Mouse (Mus musculus) neural tube, embryonic 15.5 days (tissue): ENCODE results near the gene Asmt. TPM values are rescaled to one million over a fixed set of nuclear protein-coding genes. Genes with fewer than 3 reads are reported as not detected.

Source experiments
- ATAC-seq: fragments of 200-750 bp; cut with Nextera tagmentation; 2 replicates; pipeline ENCODE4 v1.8.0; 2017; ENCODE audit warnings: mild to moderate bottlenecking, moderate TSS enrichment, moderate library complexity; ENCODE audit not compliant: low FRiP score
- H3K27ac ChIP-seq: fragments of 300-500 bp; sonication (generic); replicated peaks from 2 replicates; pipeline ENCODE4 v1.5.1; 2015; ENCODE audit warnings: mild to moderate bottlenecking, inconsistent platforms
- H3K27me3 ChIP-seq: fragments of 300-500 bp; sonication (generic); replicated peaks from 2 replicates; pipeline ENCODE4 v1.6.1; 2015; ENCODE audit warnings: inconsistent platforms
- H3K36me3 ChIP-seq: fragments of 300-500 bp; sonication (generic); 2 replicates; pipeline ENCODE4 v1.6.1; 2015; ENCODE audit warnings: inconsistent platforms
- H3K4me1 ChIP-seq: fragments of 300-500 bp; sonication (generic); 2 replicates; pipeline ENCODE4 v1.6.1; 2015; ENCODE audit warnings: inconsistent platforms
- H3K4me2 ChIP-seq: fragments of 300-500 bp; sonication (generic); 2 replicates; pipeline ENCODE4 v1.6.1; 2015; ENCODE audit warnings: inconsistent platforms, mild to moderate bottlenecking, moderate library complexity
- H3K4me3 ChIP-seq: fragments of 300-500 bp; sonication (generic); replicated peaks from 2 replicates; pipeline ENCODE4 v1.5.1; 2015; ENCODE audit warnings: mild to moderate bottlenecking, inconsistent platforms
- H3K9ac ChIP-seq: fragments of 300-500 bp; sonication (generic); replicated peaks from 2 replicates; pipeline ENCODE4 v1.6.1; 2015; ENCODE audit warnings: mild to moderate bottlenecking, inconsistent platforms
- H3K9me3 ChIP-seq: fragments of 300-500 bp; sonication (generic); replicated peaks from 2 replicates; pipeline ENCODE4 v1.6.1; 2016; ENCODE audit warnings: inconsistent platforms
- WGBS: fragments of 180-500 bp; shearing (Covaris S2); methylation state at CpG from one replicate; pipeline ENCODE4 v1.1.7; 2015; ENCODE audit warnings: mixed read lengths; 5-methylcytosine and 5-hydroxymethylcytosine counted together
- polyA plus RNA-seq: library from polyadenylated mRNA; unstranded; fragments of >200 nt; fragmentation: Nextera tagmentation; extraction: Ambion mirVana; gene quantifications from 2 replicates; pipeline ENCODE4 v1.2.1, GENCODE M21; 2015

The Asmt gene
- not detected in 2 replicates for polyA plus RNA-seq

DNA sequence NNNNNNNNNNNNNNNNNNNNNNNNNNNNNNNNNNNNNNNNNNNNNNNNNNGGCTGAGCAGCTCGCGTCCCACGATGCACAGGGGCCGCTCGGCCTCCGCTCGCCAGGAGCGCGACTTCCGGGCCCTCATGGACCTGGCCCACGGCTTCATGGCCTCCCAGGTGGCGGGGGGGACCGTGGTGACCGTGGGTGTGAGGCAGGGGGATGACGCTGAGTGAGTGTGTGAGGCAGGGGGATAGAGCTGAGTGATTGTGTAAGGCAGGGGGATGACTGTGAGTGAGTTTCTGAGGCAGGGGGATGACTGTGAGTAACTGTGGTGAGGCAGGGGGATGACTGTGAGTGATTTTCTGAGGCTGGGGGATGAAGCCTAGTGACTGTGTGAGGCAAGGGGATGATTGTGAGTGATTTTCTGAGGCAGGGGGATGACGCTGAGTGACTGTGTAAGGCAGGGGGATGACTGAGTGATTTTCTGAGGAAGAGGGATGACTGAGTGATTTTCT, at the start of gene Asmt:
Gene Asmt, plus strand, starts transcription at position 51 of the 499 bp plus-strand sequence.
- Histone ChIP-seq H3K27ac (no peak within 1 kb of the TSS), H3K4me2 (no peak within 1 kb of the TSS), H3K27me3 (no peaks in the 10 kb centered on the region), H3K9me3 (peaks cover 24% of the 10 kb centered on the region), H3K4me3 (no peak within 1 kb of the TSS), H3K36me3 (peaks cover 26% of the 10 kb centered on the region), H3K4me1 (no peaks in the 10 kb centered on the region), H3K9ac (no peak within 1 kb of the TSS)
- whole genome bisulfite sequencing, result 94% methylated on average over 14 of the region's 16 CpGs
- peak; percentile 48; the same call in 1 of the 2 replicates for ATAC-seq

DNA sequence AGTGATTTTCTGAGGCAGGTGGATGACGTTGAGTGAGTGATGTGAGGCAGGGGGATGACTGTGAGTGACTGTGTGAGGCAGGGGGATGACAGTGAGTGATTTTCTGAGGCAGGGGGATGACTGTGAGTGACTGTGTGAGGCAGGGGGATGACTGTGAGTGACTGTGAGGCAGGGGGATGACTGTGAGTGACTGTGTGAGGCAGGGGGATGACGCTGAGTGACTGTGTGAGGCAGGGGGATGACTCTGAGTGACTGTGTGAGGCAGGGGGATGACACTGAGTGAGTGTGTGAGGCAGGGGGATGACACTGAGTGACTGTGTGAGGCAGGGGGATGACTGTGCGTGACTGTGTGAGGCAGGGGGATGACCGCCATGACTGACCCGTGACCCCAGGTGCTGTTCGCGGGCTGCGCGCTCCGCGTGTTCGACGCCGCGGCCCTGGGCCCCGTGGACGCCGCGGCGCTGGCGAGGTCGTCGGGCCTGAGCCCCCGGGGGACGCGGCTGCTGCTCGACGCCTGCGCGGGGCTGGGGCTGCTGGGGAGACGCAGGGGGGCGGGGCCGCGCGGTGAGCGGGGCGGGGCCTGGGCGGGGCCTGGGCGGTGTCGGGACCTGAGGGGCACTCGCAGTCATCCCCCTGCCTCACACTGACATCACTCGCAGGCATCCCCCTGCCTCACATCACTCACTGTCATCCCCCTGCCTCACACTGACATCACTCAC, 948 bp downstream of the Asmt start:
- Histone ChIP-seq H3K4me2 (no peak overlapping the region), H3K9ac (no peak overlapping the region), H3K4me3 (no peak overlapping the region), H3K9me3 (peaks cover 24% of the 10 kb centered on the region), H3K36me3 (peaks cover 26% of the 10 kb centered on the region), H3K27me3 (no peaks in the 10 kb centered on the region), H3K4me1 (no peaks in the 10 kb centered on the region), H3K27ac (no peak overlapping the region)
- peak; percentile 79 for ATAC-seq
- 64% methylated on average over 27 of the region's 42 CpGs for WGBS

DNA sequence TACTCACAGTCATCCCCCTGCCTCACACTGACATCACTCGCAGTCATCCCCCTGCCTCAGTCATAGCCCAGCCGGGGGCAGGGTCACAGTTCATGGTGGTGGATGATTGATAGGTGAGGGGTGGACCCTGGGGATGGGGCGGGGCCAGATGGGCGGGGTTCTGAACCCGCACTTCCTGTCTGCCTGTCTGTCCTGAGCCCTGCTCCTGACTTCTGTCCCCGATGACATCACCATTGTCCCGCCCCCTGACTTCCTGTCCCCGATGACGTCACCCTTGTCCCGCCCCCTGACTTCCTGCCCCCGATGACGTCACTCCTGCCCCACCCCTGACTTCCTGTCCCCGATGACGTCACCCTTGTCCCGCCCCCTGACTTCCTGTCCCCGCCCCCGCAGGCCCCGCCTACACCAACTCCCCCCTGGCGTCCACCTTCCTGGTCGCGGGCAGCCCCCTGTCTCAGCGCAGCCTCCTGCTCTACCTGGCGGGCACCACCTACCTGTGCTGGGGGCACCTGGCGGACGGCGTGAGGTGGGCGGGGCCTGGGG, 1.9 kb downstream of the Asmt start:
- Histone ChIP-seq H3K9ac (no peak overlapping the region), H3K9me3 (peaks cover 24% of the 10 kb centered on the region), H3K4me1 (no peaks in the 10 kb centered on the region), H3K4me2 (no peak overlapping the region), H3K36me3 (peaks cover 26% of the 10 kb centered on the region), H3K4me3 (no peak overlapping the region), H3K27ac (no peak overlapping the region), H3K27me3 (no peaks in the 10 kb centered on the region)
- peak; percentile 73 for ATAC-seq
- WGBS, result 83% methylated on average over 23 of the region's 27 CpGs

DNA sequence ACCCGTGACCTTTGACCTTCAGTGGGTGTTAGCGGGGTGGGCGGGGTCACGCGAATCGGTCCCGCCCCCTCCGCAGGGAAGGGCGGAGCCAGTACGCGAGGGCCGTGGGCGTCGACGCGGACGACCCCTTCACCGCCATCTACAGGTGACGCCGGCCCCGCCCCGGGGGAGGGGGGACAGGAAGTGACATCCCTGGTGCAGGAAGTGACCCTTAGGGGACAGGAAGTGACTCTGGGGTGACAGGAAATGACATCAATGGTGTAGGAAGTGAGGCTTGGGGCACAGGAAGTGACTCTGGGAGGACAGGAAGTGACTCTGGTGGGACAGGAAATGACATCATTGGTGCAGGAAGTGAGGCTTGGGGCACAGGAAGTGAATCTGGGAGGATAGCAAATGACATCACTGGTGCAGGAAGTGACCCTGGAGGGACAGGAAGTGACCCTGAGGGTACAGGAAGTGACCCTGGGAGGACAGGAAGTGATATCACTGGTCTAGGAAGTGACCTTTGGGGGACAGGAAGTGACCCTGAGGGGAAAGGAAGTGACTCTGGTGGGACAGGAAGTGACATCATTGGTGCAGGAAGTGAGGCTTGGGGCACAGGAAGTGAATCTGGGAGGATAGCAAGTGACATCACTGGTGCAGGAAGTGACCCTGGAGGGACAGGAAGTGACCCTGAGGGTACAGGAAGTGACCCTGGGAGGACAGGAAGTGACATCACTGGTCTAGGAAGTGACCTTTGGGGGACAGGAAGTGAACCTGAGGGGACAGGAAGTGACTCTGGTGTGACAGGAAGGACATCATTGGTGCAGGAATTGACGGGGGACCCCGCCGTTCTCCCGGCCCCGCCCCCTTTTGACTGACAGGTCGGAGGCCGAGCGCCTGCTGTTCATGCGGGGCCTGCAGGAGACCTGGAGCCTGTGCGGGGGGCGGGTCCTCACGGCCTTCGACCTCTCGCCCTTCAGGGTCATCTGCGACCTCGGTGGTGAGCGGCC, 2.7 kb downstream of the Asmt start:
- WGBS, result 76% methylated on average over 39 of the region's 39 CpGs
- Histone ChIP-seq H3K27ac (no peak overlapping the region), H3K9me3 (peaks cover 24% of the 10 kb centered on the region), H3K4me2 (no peak overlapping the region), H3K36me3 (peaks cover 26% of the 10 kb centered on the region), H3K4me3 (no peak overlapping the region), H3K9ac (no peak overlapping the region), H3K4me1 (no peaks in the 10 kb centered on the region), H3K27me3 (no peaks in the 10 kb centered on the region)
- peak; percentile 62 for ATAC-seq

DNA sequence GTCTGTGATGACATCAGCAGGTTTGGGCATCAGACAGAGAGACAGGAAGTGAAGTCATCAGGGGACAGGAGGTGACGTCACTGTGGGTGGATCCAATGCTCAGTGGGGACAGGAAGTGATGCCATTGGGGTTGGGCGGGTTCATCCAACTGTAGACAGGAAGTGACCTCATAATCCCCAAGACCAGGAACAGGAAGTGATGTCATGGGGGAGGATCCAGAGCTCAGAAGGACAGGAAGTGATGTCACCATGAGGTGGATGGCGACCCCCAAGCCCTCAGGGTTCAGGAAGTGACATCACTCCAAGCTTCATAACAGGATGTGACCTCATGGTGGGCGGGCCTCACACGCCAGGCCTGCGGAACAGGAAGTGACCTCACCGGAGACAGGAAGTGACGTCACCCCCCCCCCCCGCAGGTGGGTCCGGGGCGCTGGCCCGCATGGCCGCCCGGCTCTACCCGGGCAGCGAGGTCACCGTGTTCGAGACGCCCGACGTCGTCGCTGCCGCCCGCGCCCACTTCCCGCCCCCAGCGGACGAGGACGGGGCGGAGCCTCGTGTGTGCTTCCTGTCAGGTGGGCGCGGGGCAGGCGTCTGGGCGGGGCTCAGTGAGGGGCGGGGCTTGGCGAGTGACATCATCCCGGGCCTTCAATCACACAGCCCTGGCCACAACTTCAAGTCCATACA, 3.6 kb downstream of the Asmt start:
- peaks cover 26% of the 10 kb centered on the region for H3K36me3 ChIP-seq
- no peaks in the 10 kb centered on the region for H3K27me3 ChIP-seq
- H3K27ac ChIP-seq, result no peak overlapping the region
- over 99% methylated on average over 22 of the region's 39 CpGs for WGBS
- peaks cover 24% of the 10 kb centered on the region for H3K9me3 ChIP-seq
- no peak overlapping the region for H3K4me2 ChIP-seq
- H3K9ac ChIP-seq, result no peak overlapping the region
- no peak overlapping the region for H3K4me3 ChIP-seq
- peak; percentile 29; the same call in 1 of the 2 replicates for ATAC-seq
- H3K4me1 ChIP-seq, result no peaks in the 10 kb centered on the region

DNA sequence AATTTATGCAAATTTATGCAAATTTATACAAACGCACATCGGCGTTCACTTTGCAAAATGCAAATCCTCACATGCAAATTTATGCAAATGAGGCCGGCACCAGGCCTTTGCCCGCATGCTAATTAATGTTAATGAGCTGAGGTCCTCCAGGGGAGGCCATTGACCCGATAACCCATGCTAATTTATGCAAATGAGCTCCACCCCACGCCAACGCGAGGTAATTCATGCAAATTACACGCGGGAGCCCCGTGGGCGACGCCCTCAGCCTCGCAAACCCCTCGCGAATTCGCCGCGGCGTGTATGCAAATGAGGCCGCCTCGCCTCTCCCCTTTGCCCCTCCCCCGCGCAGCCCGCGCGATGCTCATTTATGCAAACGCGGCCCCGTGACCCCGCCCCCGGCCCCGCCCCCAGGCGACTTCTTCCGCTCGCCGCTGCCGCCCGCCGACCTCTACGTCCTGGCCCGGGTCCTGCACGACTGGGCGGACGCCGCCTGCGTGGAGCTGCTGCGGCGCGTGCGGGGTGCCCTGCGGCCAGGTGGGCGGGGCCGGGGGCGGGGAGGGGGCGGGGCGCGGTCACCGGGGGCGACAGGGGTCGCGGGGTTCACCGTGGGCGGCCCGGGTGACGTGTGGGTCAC, 4.3 kb downstream of the Asmt start:
- 88% methylated on average over 62 of the region's 67 CpGs for WGBS
- Histone ChIP-seq H3K9me3 (peaks cover 24% of the 10 kb centered on the region), H3K27me3 (no peaks in the 10 kb centered on the region), H3K4me1 (no peaks in the 10 kb centered on the region), H3K4me3 (no peak overlapping the region), H3K27ac (no peak overlapping the region), H3K9ac (no peak overlapping the region), H3K36me3 (peaks cover 26% of the 10 kb centered on the region), H3K4me2 (no peak overlapping the region)
- ATAC-seq, result no peak

DNA sequence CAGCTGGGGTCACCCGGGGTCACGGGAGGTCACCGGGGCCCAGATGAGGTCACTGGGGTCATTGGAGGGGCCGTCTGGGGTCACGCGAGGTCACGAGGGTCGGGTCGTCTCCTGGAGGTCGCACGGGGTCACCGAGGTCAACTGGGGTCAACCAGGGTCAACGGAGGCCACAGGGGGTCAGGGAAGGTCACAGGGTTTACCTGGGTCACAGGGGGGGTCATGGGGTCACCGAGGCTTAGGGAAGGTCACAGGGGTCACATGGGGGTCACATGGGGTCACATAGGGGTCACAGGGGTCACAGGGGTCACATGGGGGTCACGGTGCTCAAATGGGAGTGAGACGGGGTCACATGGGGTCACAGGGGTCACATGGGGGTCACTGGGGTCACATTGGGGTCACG, 4.8 kb downstream of the Asmt start:
- Histone ChIP-seq H3K9ac (no peak overlapping the region), H3K4me3 (no peak overlapping the region), H3K4me1 (no peaks in the 10 kb centered on the region), H3K27me3 (no peaks in the 10 kb centered on the region), H3K36me3 (peaks cover 26% of the 10 kb centered on the region), H3K4me2 (no peak overlapping the region), H3K27ac (no peak overlapping the region), H3K9me3 (peaks cover 24% of the 10 kb centered on the region)
- 99% methylated on average over 17 of the region's 17 CpGs for WGBS
- ATAC-seq, result no peak

DNA sequence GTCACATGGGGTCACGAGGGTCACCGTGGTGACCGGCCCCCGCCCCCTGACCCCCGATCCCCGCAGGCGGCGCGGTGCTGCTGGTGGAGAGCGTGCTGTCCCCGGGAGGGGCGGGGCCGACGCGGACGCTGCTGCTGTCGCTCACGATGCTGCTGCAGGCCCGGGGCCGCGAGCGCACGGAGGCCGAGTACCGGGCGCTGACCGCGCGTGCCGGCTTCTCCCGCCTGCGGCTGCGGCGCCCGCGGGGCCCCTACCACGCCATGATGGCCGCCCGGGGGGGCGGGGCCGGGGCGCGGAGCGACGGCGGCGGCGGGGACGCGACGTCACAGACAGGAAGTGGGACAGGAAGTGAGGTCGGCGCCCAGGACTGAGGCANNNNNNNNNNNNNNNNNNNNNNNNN, 5.2 kb downstream of the Asmt start:
- H3K36me3 ChIP-seq, result peaks cover 24% of the 10 kb centered on the region
- no peak overlapping the region for H3K4me3 ChIP-seq
- H3K9ac ChIP-seq, result no peak overlapping the region
- H3K4me2 ChIP-seq, result no peak overlapping the region
- H3K9me3 ChIP-seq, result peaks cover 24% of the 10 kb centered on the region
- H3K27ac ChIP-seq, result no peak overlapping the region
- 99% methylated on average over 53 of the region's 53 CpGs for WGBS
- no peaks in the 10 kb centered on the region for H3K4me1 ChIP-seq
- no peaks in the 10 kb centered on the region for H3K27me3 ChIP-seq
- no peak for ATAC-seq
